Mouse (Mus musculus) myocyte (in vitro differentiated cells): ENCODE results near the gene Slc34a1.

Experiments used
- CEBPB ChIP-seq: IDR thresholded peaks from 2 replicates; pipeline ENCODE4 v1.6.1; 2011; ENCODE audit warnings: mild to moderate bottlenecking, moderate library complexity; ENCODE audit not compliant: poor library complexity, insufficient read depth, severe bottlenecking
- E2F4 ChIP-seq: IDR thresholded peaks from one replicate; pipeline ENCODE4 v1.6.1; 2011; ENCODE audit warnings: mild to moderate bottlenecking, control low read depth, moderate library complexity; ENCODE audit not compliant: insufficient read depth
- MAX ChIP-seq: IDR thresholded peaks from one replicate; pipeline ENCODE4 v1.6.1; 2011; ENCODE audit warnings: low read depth, mild to moderate bottlenecking, control low read depth
- MYOD1 ChIP-seq, 3 experiments: IDR thresholded peaks; one replicate each; pipeline ENCODE4 v1.6.1; 2011; ENCODE audit warnings: control low read depth in 2 of 3, low read depth in 2 of 3, mild to moderate bottlenecking in 2 of 3, moderate library complexity in 1 of 3; ENCODE audit not compliant: insufficient read length in 2 of 3, control insufficient read depth in 1 of 3
- MYOG ChIP-seq, 3 experiments: IDR thresholded peaks; one replicate each; pipeline ENCODE4 v1.6.1; 2011; ENCODE audit warnings: control low read depth in 2 of 3, low read depth in 2 of 3, mild to moderate bottlenecking in 2 of 3; ENCODE audit not compliant: insufficient read length in 2 of 3, control insufficient read depth in 1 of 3, insufficient read depth in 1 of 3
- POLR2A ChIP-seq: IDR thresholded peaks from one replicate; pipeline ENCODE4 v1.6.1; 2011; ENCODE audit warnings: low read depth, mild to moderate bottlenecking, control low read depth, moderate library complexity; ENCODE audit not compliant: insufficient read length
- POLR2AphosphoS2 ChIP-seq: IDR thresholded peaks from one replicate; pipeline ENCODE4 v1.6.1; 2011; ENCODE audit warnings: low read depth, control low read depth; ENCODE audit not compliant: insufficient read length
- SRF ChIP-seq: IDR thresholded peaks from one replicate; pipeline ENCODE4 v1.6.1; 2011; ENCODE audit warnings: low read depth; ENCODE audit not compliant: control insufficient read depth, insufficient read length
- TCF12 ChIP-seq: IDR thresholded peaks from one replicate; pipeline ENCODE4 v1.6.1; 2011; ENCODE audit warnings: mild to moderate bottlenecking, control low read depth; ENCODE audit not compliant: poor library complexity, insufficient read depth, severe bottlenecking
- TCF3 ChIP-seq: IDR thresholded peaks from one replicate; pipeline ENCODE4 v1.6.1; 2011; ENCODE audit warnings: low read depth, control low read depth; ENCODE audit not compliant: insufficient read length
- USF1 ChIP-seq: IDR thresholded peaks from one replicate; pipeline ENCODE4 v1.6.1; 2011; ENCODE audit warnings: low read depth, mild to moderate bottlenecking, control low read depth, moderate library complexity

- TF ChIP-seq POLR2A = no peak
- no peak for TF ChIP-seq TCF12
- no peak for TF ChIP-seq MAX
- TF ChIP-seq TCF3 = no peak
- no peak for TF ChIP-seq POLR2AphosphoS2
- TF ChIP-seq MYOD1 (IDR thresholded peaks at IDR 0.05; ENCODE audit: control insufficient read depth in 1 of 3, insufficient read length in 2 of 3, low read depth in 2 of 3) = no peak
- no peak for TF ChIP-seq USF1
- TF ChIP-seq MYOG (IDR thresholded peaks at IDR 0.05; ENCODE audit: control insufficient read depth in 1 of 3, insufficient read depth in 1 of 3, insufficient read length in 2 of 3, low read depth in 2 of 3) = no peak
- no peak for TF ChIP-seq E2F4
- TF ChIP-seq SRF = no peak
- no peak for TF ChIP-seq CEBPB
These were observed 34.1 kb downstream of the Slc34a1 start for GRCm38 (mm10) chr13:55431889-55432685.
